Mouse (Mus musculus) skeletal muscle tissue, adult 2 months (tissue): ENCODE data around the gene Nemf.
A peak's percentile ranks its signal among the peaks of the same experiment; 100 is the strongest.

ENCODE experiments used
- DNase-seq: peaks from one replicate; pipeline ENCODE4 v3.0.0-alpha.2; 2012; ENCODE audit warnings: low read depth, low spot score

Gene Nemf

DNA sequence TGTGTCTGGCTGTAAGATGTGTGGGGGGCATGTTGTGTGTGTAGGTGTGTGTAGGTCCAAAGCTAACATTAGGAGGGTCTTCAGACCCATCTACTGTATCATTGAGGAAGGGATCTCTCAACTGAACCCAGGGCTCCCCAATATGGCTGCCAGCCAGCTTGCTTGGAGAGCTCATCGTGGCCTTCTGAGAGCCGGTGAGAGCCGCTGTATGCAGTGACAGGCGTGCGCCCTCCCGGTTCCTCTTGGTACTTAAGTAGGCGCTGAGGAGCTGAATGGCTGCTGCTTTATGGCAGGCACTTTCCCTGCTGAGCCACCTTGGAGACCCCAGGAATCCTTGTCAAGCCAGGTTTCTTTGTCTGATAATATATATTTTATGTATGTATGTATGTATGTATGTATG is 50.6 kb downstream of the Nemf start:
- DNase-seq: no peak

DNA sequence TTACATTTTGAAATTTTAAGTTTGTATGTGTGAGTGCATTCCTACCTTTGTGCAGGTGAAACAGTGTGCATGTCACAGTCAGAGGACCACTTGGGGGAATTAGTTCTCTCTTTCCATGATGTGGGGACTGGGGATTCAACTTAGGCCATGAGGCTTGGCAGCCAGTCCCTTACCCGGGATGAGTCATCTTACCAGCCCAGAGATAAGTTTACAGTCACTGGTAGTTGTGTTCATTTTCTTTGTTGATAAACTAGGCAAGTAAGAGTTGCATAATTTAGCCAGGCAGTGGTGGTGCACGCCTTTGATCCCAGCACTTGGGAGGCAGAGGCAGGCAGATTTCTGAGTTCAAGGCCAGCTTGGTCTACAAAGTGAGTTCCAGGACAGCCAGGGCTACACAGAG is 52.9 kb downstream of the Nemf start:
- DNase-seq: no peak

- DNase-seq: no peak
Measured at GRCm38 (mm10) chr12:69302171-69302570, 54.8 kb downstream of the Nemf start.

DNA sequence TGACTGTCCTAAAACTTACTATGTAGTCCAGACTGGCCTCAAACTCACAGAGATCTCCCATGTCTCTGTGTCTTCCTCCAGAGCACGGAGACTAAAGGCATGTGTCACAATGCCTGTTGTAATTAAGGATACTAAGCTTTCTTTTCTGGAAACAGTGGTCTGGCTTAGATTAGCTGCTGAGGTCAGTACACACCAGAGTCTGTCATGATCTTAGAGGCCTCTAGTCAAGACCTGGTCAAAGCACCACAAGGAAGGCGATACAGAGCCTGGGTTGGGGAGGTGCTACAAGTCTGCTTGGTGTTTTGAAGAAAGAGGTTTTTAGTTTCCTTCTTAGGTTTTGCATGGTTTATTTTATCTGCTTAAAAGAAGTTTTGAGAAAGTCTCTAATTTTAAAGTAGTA is 56.6 kb downstream of the Nemf start:
- DNase-seq: no peak

- no peak for DNase-seq
Measured at GRCm38 (mm10) chr12:69299831-69300230, 57.1 kb downstream of the Nemf start.

DNA sequence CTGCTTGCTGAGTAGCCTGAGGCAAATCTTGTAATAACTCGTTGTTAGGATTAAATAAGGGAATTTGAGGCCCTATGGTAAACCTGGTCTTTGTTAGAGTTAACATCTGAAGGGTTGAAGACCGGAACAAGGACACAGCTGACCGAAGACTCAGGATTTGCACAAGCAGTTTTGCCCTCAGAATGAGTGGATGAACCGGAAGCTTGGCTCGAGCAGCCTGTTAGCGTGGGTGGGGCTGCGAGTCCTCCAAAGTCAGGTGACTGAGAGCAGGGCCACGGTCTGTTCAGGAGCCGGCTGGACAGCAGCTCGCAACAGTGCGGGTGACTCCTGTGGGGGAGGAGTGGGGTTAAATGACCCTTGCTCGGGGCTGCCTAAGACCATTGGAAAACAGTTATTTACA is 57.7 kb downstream of the Nemf start:
- no peak for DNase-seq

DNA sequence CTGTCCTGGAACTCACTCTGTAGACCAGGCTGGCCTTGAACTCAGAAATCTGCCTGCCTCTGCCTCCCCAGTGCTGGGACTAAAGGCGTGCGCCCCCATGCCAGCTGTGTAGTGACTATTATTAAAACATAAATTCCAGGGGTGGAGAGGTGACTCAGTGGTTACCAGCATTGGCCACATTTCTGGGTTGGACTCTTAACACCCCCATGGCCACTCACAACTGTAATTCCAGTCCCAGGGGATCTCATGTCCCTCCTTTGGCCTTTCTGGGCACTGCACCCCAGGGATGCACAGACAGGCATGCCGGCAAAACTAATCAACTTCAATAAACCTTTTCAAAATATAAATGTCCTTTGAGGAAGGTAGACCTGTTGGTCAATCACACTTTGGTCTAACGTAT is 58.7 kb downstream of the Nemf start:
- DNase-seq: no peak

- no peak for DNase-seq
Measured at GRCm38 (mm10) chr12:69297411-69298150, 59.4 kb downstream of the Nemf start.

DNA sequence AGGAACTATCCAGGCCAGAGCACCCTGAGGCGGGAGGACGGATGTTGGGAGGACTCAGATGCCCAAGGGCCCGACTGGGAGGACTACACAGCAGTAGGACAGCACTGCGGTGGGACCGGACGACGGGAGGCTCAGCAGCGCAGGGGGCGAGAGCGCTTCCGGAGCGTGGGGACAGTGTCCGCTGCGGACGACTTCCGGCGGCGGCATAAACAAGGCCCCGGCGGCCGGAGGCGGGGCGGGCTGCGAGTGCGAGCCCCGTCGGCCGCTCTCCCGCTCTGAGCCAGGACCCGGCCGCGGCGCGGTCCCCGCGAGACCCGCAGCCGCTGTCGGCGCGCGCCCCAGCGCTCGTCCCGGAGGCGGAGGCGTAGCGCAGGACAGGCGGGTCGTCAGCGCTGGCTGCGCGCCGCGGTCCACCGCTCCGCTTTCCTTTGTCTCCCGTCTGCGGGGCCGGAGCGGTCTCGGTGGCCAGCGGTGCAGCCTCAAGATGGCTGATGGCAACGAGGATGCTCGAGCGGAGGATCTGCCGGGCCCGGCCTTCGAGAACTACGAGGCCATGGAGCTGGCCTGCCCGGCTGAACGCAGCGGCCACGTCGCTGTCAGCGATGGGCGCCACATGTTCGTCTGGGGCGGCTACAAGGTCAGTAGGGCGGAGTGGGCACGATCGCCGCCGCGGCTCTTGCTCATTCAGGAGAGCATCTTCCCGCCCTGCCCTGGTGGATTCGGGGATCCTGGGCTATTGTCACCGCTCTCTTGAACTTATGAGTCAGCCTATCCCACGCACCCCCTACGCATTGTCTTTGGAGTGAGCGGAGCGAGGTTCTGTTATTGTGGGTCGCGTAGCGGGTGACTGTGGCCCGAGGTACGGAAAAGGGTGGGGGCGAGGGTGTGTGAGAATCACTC is 60.2 kb downstream of the Nemf start, which contains the start of gene Klhdc2:
Klhdc2 (plus strand) TSS at position 171 of the 900 bp plus-strand sequence.
- peak; percentile 87 for DNase-seq

- DNase-seq: peak; percentile 34
Measured at GRCm38 (mm10) chr12:69295651-69296050, 61.3 kb downstream of the Nemf start.

DNA sequence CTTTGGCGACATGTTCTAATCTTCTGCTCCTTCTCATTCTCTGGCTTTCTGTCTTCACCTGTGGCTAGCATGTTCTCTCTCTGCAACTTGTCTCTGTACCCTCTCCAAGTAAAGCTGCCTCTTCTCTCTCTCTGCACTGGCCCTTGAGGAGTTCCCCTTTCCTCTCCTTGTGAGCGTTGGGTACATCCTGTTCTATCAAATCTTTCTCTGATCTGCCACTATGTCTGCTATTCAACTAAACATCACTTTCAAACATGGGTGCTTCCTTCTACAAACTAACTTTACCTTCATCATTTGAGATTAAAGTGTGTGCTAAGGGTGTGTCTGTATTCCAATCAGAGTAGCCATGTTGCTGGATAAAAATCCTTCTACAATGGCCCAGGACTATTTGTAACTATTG is 62.0 kb downstream of the Nemf start:
- no peak for DNase-seq

DNA sequence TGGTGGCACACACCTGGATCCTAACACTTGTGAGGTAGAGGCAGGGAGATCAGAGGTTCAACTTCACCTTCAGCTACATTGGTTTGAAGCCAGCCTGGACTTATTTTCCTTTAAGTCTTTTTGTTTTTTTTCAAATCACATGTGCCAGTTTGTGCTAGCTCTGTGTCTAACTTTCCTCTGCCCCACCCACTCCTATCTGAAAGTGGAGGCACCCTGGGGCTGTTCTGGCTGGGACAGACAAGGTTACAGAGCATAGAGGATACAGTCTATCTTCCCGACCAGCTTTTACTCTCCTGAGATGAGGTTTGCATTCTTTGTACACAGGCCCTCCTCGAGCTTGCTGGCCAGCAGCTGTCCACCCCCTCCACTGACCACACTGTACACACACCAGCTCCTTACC is 63.1 kb downstream of the Nemf start:
- no peak for DNase-seq

DNA sequence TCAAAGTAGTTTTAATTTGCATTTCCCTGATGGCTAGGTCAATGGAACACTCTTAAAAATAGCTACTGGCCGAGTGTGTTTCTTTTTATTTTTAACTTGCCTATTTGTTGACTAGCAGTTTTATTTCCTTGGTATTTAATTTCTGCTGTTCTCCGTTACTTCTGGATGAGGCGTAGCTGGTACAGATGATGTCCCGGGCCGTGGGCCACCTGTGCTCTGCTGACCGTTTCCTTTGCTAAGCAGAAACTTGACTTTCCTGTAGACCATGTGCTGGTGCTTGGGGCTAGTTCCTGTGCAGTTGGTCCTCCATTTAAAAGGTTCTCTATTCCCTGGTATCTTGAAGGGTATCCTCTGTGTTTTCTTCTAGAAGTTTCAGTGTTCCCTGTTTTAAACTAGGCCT is 64.6 kb downstream of the Nemf start:
- peak; percentile 64 for DNase-seq

GRCm38 (mm10) chr12:69288699-69289098 is 68.3 kb downstream of the Nemf start:
- no peak for DNase-seq

DNA sequence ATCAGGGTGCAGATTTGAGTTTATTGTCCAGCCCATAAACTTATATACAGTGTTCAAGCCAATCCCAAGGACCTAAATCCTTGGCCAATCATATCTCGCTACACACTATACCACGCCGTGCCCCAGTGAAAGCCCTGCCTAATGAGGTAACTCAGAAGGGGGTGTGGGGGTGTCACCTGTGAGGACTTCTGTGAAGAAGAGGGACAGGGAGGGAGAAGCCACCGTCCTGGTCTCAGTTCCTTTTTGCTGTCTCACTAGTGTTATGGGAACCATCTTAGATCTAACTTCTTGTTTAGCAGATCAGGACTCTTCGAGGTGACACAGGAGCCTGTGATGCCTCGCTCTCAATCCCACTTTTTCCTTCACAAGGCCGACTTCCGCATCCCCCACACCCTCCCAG is 69.4 kb downstream of the Nemf start:
- no peak for DNase-seq

DNA sequence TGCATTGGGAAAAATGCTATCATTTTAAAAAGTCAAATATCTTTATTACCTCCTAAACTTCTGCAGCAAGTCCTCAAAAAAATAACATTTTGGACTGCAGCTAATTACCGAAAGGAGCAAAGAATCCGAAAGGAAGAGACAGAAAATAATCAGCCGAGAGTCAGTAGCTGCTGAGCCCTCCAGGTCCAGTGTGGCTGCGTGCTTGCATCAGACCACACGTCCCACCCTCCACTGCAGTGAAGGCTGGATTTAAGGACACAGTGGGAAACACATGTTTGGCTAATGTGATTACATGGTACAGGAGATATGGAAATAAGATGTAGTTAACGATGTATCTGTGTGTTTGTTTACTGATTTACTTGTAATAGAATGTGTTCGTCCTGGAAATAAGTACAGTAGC is 73.8 kb downstream of the Nemf start:
- no peak for DNase-seq

DNA sequence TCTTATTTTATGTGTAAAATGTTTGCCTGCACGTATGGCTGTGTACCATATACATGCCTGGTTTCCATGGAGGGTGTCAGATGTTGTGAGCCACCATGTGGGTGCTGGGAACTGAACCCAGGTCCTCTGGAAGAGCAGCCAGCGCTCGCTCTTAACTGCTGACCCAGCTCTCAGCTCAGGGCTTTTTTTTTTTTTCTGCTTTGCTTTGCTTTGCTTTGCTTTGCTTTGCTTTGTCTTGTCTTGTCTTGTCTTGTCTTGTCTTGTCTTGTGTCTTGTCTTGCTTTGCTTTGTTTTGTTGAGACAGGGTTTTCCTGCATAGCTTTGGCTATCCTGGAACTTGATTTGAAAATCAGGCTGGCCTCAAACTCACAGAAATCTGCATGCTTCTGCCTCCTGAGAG is 76.0 kb downstream of the Nemf start:
- DNase-seq: no peak

DNA sequence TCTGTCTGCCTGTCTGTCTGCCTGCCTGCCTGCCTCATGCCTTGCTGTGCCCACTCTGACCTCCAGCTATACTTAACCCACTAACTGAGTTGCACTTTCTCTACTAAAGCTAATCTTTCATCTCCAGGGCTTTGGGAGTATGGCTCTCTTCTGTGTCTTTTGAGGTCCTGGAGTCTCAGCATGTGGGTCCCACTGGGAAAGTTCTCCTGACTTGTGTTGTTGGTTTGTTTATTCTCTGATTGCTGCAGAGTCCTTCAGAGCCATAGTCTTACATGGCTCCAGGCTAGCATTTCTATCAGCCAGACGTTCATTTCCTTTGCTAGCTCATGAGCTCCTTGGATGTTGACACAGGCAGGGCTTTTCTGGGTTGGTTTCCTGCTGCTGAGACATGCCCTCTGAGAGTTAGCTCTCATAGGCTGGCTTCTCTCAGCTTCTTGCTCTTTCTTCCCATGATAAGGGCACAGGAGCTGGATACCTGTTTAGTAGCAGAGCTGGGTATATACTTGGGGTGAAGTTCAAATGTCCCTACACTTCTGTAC is 77.0 kb downstream of the Nemf start:
- no peak for DNase-seq

DNA sequence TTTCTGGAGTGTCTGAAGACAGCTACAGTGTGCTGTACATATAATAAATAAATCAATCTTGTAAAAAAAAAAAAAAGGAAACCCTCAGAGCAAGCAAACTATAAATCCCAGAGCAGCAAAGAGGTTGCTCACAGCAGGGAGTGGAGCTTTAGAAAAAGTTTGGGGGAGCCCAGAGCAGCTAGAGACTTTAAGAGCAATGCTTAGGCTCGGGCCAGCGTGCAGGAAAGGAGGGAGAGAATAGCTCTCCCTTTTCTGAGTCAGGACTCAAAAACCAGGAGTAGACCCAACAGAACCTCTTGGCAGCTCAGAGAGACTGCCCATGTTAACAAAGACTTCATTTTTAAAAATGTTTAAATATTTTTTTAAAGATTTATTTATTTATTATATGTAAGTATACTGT is 88.0 kb downstream of the Nemf start:
- no peak for DNase-seq

DNA sequence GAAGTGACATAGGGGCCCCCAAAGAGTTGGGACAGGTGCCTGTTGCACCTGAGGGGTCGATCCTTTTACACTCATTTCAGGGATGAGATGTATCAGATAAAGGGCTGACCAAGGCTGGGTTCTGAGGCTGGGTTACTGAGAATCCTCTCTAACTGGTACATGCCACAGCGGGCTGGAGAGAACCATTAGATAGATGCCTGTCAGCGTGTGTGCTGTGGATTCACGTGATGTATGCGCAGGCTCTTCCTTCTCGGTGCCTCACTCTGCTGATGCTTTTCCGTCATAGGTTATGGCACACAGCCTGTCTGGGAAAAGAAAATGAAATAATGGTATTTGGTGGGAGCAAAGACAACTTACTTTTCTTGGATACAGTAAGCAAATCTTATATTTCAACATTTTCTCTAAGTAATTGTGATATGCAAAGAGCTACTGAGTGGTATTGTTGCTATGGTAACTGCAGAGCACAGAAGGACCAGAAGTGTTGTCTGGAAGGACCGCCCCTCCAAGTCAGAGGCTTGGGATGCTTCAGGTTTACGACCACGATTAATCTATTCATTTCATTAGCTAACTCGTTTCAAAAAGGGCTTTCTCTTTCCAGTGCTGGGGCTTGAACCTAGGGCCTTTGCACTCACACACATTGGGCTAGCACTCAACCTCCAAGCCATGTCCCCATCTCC is 88.9 kb downstream of the Nemf start:
- no peak for DNase-seq

GRCm38 (mm10) chr12:69265031-69265430 is 91.9 kb downstream of the Nemf start:
- DNase-seq: no peak

GRCm38 (mm10) chr12:69262251-69262650 is 94.7 kb downstream of the Nemf start:
- no peak for DNase-seq
